Mouse (Mus musculus) common myeloid progenitor, adult 5-6 weeks (primary cell): ENCODE data around the gene Pparg. TPM values are rescaled to one million over a fixed set of nuclear protein-coding genes. Genes with fewer than 3 reads are reported as not detected.

Experiments
- ATAC-seq: replicated peaks from 2 replicates; pipeline ENCODE4 v1.8.0; 2016; ENCODE audit warnings: low read depth, mild to moderate bottlenecking, moderate TSS enrichment, inconsistent platforms; ENCODE audit not compliant: poor library complexity, severe bottlenecking
- total RNA-seq: library from RNA; stranded (forward); fragments of 200-1000, 187-1606 nt; gene quantifications from 2 replicates; pipeline ENCODE4 v1.2.3, GENCODE M21; 2017

The Pparg gene
- total RNA-seq, 1 experiment from 2014 or later = not detected

DNA sequence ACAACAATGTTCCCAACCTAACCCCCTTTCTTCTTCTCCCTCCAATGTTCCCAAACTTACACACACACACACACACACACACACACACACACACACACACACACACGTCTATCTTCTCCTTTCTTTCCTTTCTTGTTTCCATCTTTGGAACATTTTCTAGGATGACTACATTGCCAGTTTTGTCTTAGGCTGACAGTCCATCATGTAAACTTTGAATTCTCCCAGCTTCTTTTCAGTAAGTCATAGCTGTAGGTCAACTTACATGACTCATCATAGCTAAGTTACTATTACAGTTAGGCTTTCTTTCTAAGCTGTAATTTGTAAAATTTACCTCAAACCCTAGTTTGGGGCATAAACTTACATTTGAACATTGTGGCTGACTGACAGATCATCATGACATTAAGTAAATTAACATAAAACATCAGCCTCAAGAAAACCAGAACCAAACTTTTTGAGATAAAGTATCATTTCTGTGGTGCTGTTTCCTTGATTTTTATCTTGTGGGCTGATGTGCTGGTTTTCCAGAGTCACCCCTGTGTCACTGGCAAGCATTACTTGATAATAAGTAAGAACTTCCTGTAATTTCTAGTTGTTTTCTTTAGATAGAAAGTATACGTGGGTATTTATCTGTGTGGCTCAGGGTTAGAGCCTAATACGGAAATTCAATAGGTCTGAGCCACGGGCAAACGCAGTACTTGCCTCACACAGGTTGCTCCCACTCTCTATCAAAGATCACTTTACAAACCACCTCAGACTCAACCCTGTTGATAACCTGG is 79.7 kb downstream of the Pparg start:
- peak; percentile 62 for ATAC-seq

DNA sequence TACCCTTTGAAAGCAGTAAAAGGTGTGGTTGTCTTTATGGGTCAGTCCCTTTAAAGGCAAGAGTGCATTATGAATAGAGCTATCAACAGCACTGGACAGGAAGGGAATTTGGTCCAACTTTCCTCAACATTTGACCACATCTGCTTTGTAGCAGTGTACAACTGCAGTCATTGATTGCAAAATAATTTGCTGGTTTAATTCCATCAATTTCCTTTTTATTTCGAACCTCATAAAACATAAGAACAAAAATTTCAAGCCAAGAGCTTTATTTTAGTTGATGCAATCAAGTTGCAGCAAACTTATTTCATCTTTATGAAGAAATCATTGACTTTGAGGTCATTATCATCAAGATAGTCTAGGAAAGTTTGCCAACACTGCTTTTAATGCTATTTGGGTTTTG is 91.8 kb downstream of the Pparg start:
- no peak for ATAC-seq

DNA sequence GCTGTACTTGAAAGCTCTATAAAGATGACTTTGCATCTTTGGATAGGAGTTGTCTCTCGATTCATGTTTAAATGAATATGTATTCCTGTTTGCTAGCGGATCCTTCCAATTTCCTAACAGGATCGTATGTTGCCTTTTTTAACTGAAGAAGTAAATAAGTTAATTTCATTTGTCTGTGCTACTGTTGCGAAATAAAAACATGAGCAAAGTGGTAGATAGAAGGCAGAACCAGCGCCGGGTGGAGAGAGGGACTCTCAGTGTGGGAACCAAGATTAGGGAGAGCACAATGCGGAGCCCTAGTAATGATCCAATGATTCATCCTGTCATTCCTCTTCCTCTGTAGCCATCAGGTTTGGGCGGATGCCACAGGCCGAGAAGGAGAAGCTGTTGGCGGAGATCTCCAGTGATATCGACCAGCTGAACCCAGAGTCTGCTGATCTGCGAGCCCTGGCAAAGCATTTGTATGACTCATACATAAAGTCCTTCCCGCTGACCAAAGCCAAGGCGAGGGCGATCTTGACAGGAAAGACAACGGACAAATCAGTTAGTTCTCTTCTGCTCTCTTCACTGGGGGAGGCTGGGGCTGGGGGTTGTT is 102.1 kb downstream of the Pparg start:
- 0 out of 2 replicates have a peak, but pooled peaks have one; percentile 32 for ATAC-seq

DNA sequence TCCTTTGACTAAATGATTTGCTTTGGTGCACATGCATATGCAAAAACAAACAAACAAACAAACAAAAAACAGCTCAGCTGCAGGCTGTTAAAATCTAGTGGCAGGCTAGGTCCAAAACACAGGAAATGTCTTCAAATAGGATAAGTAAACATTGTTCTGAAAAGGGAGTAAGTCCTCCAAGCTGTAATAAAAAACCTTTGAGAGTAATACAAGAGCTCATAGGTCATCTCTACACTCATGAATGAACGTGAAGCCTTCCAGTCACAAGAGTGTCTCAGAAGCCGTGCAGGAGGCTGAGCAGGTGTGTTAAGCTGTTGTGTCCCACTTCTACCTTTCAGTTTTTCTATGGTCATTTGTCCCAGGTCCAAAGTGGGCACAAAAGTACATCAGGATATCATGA is 102.6 kb downstream of the Pparg start:
- ATAC-seq = no peak

DNA sequence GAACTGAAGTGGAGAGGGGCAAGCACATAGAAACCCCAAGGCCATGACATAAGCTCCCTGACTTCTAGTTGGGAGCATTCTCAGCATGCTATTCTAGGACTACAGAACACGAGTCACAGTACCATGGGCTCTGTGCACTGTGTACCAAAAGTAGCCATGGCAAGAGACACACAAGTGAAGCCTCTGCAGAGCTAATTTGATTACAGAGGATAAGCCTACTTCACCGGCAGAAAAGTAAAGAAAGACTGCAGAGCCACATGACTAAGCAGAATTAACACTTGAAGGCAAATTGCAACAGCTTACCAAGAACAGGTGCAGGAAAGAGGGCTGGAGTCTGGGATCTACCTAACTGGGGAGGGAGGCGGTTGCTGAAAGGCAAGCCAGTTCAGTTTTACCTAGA is 103.9 kb downstream of the Pparg start:
- peak; percentile 36; the same call in 1 of the 2 replicates for ATAC-seq

DNA sequence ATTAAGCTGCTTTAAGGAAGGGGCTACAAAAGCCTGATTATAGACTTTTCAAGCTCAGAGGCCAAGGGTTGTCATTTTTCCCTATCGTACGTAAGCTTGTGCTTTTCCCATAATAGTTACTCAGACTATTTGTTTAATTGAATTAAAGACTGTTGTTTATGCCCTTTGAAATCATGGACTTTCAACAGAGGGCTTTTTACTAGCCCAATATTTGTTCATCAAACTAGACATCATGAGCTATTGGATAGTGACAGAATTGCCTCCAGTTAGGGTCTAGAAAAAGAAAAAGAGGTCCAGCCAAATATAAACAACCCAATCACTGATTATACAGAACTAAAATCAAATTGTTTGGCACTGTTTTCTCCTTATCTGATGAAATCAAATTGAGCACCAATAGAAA is 104.7 kb downstream of the Pparg start:
- no peak for ATAC-seq

DNA sequence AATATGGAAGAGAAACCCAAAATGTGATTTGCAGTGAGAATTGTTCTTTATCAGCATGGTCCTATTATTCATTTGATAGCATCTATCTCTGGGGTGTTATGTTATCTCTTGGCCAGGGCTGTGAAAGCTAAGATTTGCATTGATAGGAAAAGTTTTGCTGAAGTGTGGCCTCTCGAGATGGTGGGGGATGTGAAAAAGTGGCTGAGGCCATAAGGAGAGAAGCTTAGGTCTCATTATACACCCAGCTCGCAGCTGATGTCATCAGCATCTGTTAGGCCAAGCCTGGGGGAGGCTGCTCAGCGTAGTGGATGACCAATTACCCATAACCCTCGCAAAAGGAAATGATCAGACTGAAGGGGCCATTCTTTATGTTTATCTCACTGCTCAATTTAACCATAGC is 105.1 kb downstream of the Pparg start:
- no peak for ATAC-seq

DNA sequence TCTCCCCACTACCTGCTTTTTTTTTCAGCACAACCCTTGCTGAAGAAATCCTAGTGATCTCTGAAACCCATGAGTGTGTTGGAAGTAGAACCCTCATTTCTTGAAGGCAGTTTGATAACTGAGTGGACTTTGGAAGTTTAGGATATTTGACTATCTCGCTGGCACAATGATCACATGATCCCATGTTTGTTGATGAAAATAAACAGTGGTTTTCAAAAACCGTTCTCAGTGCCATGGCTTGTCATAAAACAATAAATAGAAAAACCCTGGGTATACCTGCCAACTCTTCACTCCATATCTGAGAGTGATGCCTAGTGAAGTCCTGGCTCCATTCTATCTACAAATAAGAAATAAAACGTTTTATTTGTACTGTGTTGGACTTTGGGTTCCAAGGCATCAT is 105.8 kb downstream of the Pparg start:
- ATAC-seq = no peak

DNA sequence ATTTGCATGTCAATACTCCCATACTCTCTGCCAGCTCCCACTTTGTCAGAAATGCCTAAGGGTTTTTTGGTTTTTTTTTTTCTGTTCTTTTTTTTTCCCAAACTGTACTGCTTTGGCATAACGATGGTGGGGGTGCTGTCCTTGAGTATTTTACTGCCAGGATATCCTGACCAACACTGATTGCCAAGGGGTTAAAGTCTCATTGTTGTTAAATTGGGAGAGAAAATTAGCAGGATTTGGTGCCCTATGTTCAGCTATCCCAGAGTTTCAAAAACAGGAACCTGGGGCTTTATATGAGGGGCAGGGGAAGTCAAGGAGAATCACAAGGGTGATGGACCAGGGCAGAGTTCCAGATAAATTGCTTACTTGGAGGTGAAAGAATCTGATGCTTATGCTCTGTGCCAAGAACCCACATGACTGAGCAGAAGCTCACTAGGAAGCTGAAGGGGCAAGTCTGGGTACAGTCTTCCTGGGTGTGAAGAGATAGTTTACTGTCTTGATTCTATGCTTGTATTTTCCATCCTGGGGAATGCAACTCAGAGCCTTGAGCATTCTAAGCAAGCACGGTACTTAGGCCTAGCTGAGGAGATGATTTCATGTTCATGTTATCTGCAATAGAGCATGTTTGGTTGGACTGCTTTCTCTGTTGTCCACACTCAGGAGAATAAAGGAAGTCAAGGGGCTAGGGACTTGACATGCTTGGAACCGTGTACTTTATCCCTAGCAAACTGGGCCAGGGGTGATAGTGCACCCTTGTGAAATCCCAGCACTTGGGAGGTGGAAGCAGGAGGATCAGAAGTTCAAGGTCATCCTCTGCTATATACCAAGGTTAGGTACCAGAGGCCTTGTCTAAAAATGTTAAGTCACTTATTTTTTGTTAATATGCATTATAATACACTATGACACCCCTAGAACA is 109.2 kb downstream of the Pparg start:
- no peak for ATAC-seq

DNA sequence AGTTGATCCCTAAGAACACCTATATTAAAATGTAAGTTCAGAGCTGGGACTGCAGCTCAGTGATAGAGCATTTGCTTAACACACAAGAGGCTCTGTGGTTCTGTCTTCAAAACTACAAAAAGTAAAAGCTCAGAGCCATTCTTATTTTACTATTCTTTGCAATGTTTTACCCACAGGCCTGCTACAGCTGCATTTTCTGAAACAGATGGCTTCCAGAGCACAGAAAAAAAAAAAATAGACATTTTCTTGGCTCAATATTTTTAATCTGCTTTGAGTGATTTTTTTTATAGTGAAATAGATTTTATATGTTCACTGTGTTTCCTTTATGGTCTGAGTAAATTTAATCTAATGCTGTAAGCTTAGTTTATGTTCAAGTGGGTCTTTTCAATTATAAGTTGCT is 111.2 kb downstream of the Pparg start:
- no peak for ATAC-seq

DNA sequence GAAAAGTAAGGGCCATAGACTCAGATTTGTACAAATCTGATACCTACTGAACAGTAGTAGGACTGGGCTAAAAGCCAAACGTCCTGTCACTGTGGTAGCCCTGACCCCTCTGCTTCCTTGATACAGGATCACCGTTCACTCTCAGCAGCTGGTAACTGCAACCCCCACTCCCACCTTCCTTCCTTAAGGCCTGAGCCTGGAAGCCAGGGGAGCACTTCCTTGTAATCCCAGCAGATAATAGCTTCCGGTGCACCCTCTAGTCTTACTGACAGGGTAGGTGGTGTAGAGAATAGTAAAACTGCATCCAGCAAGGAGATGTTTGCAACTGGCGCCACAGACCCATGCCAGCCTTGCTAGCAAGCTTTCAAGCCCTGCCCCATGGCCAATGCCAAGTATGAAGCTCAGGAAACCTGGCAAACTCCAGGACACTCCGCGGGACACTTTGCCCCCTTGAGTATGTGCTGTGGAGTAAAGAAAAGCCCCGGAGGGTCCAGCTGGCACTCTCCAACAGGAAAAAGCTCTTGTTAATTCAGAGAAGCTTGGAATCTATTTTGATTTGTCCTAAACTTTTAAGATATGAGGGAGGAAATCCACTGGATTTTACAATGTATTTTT is 116.4 kb downstream of the Pparg start:
- ATAC-seq = no peak

DNA sequence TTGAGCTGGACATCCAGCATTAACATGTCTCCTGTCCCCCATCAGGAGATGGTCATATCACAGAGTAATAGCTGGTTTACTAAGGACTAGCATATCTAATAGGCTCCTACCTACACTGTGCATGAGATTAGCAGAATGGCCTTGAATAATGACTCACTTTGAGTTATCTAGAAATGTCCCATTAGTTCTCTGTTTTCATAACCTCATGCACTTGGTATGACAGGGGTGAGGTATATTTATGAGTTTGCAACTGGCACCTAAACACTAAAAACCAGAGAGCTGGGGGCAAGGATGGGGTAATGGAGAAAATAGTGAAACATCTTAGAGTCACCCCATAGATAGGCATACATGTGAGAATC is 119.2 kb downstream of the Pparg start:
- peak; percentile 49 for ATAC-seq

DNA sequence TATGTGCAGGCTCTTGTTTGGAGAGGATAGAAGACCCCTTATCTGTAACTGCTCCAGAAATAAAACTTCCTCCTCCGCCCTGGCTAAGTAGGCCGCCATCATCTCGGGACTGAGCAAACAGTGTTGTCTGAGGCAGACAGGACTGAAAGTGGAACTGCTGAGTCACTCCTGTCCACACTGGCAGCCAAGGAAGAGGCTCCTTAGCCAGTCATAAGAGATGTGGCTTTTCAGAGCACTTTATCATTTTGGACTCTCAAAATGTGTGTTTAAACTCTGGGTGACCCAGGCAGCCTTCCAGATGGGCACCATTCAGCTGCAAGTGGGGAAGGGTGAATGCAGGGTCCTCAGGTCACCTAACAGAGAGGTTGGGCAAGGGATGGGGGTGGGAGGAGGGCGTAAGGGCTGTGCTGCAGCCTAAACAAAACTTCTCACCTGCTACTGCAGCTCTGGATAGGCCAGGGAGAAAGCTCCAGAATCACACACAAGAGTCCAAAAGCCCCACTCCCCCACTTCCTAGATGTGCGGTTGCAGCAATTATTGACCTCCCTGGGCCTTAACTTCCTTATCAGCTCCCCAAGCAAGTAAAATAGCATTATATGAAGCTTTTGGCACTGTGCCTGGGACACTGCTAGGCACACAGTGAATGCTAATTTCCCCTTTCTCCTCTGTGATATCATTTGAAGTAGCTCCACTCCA is 119.7 kb downstream of the Pparg start:
- ATAC-seq = peak; percentile 87

DNA sequence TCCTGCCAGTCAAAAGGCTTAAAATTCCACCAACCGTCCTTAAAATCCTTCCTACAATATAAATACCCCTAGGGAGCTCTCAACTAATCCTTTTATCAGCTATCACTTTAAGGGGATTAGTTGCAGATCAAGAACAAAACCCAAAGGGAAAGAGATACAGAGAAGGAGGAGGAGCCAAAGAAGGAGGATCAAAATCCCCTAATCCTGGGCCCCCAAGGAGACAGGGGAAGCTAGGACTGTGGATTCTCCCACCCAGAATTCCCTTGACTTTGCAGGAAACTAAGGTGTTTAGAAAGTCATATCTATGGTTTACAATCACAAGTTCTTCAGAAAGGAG is 120.2 kb downstream of the Pparg start:
- ATAC-seq = no peak

DNA sequence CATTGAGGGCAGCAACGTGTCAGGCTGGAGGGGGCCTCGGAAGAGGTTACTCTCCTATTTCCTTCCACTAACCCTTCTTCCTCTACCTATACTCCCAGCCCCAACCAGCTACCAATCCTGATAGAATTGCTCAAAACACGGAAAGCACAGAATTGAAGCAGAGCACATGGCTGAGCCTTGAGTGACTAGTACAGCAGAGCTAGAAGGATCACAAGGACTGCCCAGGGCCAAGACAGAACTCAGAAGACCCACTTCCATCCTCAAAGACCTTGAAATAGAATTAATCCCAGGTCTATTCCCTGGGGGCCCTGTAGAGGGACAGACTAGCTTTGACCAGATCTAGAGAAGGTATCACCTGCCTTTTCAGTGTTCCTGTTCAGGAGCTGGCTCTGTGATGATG is 120.9 kb downstream of the Pparg start:
- ATAC-seq = no peak

DNA sequence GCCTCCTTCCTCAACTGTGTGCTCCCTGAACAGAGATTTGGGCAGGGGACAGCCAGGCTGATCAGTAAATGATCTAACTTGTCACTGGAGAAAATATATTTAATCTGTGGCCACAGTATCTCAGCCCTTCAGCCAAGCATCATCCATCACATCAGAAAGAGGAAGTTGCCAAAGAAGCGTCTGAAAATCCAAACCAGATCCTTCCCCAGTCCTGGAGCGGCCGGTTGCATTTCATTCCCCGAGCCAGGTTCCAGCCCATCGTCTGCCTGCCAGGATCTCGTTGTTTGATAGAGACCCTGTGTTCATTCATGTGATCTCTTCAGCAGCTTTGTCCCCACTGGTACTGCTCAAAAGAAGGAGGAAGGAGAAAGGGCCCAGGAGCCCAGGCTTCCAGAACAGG is 124.9 kb downstream of the Pparg start:
- ATAC-seq = peak; percentile 58

DNA sequence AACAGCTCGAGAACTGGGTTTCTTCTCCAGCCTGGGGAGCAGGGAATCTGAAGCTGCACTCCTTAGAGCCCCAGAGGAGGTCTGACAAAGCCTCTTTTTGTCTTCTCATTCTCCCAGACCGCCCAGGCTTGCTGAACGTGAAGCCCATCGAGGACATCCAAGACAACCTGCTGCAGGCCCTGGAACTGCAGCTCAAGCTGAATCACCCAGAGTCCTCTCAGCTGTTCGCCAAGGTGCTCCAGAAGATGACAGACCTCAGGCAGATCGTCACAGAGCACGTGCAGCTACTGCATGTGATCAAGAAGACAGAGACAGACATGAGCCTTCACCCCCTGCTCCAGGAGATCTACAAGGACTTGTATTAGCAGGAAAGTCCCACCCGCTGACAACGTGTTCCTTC is 129.1 kb downstream of the Pparg start:
- no peak for ATAC-seq

DNA sequence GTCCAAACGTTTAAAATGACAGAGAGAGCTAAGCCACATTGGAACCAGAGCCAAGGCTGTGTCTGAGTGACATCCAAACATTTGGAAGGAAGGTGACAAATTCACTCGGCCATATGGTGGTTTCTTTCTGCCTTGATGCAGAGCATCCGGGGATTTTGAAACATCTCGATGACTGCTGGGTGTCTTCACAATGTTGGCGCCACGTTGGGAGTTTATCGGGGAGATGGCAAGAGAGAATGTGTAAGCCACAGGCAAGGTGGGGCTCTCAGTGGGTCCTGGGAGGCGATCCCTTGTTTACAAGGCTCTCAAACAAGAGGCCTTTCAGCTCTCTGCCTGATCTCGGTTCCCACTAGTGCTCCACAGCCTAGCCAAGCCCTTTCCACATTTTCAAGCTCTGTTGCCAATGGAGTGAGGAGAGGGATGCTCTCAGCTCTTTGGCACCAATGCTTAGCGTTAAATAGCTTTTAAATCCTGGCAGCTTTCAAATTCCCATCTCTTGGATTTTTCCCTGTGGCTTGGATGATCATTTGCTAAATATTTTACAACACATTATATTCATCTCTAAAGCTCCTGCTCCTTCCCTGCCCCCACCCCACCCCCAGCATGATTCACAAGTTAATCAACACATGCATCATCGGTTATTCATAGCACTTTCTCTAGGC is 132.3 kb downstream of the Pparg start:
- ATAC-seq = no peak

DNA sequence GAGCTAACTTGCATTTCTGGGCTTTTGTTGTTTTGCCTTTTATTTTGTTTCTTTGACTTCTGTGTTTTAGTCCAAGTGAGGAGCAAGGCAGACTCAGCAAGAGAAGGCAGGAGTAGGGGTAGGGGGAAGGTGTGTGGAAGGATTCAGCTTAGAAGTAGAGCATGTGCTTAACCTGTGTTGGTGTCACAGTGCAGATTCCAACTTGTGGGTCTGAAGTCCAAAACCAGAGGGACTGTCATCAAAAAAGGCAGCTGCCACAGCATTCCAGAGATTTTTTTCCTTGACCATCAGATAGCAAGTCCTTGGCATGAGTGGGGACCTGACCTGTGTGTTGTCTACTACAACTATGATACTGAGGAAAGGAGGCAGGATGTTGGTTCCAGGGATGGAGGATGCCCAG is 133.1 kb downstream of the Pparg start:
- ATAC-seq = no peak

DNA sequence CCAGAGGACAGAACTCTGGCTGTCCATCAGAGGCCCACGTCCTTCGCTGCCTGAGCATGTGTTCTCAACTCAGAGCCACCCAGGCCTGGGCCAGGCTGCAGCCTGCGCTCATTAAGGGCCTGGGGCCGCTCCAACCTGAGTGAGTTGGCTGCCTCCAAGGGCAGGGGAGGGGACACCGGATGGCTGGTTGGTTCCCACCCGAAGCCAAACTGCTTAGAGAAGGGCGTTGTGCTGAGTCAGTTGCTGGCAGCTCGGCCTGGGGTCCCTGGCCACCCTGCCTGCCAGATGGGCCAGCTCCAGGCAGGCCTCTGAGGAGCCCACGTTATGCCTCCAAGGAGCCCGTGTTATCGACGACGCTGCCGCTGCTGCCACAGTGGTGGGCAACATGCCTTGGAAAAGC is 138.8 kb downstream of the Pparg start:
- no peak for ATAC-seq
